Mouse (Mus musculus): Measurements from ENCODE around the gene Sema3d.

Sema3d gene

DNA sequence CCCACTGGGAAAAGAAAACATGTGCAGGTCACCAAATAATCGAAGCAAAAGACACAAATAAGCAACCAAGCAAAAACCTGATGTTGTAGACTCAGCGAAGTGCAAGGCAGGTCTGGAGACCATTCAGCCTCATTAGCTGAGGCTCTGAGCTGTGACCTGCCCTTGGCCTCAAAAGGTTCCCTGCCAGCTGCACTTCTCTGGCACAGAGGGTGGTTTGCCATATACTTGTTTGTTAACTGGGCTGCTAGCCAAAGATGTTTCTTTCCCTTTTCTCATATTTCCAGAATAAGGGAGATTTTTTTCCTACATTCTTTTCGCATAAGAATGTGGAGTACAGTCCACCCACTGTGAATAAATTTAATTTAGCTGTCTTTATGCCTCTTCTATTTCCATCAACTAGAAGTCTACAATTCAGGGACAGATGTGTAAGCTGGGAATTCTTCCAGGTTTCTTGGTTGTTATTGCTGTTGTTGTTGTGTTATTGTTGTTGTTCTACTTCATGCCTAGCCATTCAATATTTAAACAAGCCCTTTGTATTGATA lies 200.2 kb downstream of the Sema3d start:
- DNase-seq (ENCODE audit: extremely low spot score, low read depth, low spot score): no peak

DNA sequence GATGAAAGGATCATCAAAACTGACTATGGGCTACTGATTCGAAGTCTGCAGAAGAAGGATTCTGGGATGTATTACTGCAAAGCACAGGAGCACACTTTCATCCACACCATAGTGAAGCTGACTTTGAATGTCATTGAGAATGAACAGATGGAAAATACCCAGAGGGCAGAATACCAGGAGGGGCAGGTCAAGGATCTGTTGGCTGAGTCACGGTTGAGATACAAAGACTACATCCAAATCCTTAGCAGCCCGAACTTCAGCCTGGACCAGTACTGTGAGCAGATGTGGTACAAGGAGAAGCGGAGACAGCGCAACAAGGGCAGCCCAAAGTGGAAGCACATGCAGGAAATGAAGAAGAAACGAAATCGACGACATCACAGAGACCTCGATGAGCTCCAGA lies 201.7 kb downstream of the Sema3d start:
- no peak for DNase-seq (ENCODE audit: extremely low spot score, low read depth, low spot score)

DNA sequence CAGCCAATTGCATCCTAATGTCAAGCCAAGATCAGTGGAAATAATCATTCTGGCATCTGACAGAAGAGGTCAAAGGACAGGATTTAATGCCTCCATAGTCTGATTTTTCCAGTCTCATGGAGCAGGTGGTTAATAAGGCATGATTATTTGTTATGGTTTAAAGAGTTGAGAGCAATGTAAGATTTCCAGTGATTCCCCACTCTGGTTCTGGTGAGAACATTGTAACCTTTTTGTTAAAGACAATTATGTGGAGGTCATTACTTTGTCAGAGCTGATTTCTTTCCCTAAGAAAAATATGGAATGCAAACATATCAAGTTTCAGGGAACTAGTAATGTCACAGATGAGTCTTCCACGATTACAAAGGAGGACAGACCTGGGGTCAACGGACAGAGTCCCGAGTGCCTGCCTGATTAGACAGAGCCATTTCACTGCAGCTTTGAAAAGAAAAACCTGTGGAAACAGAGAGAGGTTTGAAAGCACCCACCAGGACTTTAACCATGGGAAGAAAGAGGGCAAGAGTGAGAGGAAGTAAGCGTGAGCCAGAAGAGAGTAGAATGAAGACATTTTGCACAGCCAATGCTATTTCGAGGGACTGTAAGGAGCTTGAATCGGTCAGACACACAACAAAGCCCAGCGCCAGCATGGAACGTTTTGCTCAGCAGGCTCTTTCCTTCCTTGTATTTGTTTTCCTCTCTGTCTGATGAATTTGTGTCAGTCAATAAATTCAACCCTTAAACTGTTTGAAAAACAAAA lies 251.2 kb downstream of the Sema3d start:
- DNase-seq (ENCODE audit: extremely low spot score, low read depth, low spot score): no peak

DNA sequence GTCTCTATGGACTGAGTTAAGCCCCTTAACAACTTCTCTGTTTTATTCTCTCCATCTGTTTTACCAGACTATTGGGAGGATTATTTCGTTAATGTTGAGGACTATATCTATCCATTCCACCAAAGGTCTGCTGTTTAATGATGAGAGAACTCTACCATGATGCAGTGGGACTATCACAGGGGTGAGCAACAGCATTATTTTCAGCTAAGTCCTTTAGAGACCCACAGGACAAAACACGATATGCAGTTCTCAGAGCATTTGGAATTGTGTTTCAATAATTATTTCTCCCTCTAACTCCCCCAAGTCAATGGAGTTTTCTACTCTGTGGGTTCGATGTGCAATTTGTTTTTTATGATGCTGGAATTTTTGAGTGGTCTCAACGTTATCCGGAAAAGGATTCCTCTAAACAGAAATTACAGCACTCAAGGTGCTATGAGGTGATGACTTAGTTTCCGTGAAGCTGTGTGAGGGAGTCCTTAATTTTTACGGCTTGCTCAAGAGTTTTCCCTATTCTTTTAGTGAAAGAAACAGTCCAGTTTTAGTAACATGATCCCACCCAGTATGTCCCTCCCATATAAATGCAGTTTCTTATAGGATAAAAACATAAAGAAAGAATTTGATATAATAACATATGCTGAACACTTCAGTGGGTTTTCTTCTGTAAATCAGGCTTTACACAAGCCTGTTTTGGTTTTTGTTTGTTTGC lies 254.7 kb downstream of the Sema3d start:
- DNase-seq (ENCODE audit: extremely low spot score, low read depth, low spot score): no peak

Measured in hindlimb bud, embryonic 11.5 days (tissue).